Mouse (Mus musculus): Measurements from ENCODE around the gene Lyrm4.
A peak's percentile ranks its signal among the peaks of the same experiment; 100 is the strongest.

The Lyrm4 gene

GRCm38 (mm10) chr13:36096684-36097383, 20.5 kb downstream of the Lyrm4 start:
- DNase-seq, result no peak

DNA sequence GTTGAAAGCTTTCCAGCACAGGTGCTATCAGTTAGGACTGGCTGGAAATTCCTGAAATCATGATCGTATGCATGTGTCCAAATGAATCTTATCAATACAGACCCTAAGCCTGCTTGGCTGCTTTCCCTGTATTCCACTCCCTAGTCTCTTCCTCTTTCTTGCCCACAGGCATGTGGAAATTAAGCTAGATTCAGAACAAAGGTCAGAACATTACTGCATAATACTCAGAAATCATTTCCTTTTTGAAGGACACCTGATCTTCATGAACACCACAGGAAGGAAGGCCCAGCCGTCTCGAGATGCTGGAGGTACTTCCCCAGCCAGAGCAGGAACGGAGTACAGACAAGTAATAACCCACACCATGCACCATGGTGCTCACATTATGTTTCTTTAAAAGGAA, 29.2 kb downstream of the Lyrm4 start:
- DNase-seq, result no peak

GRCm38 (mm10) chr13:36087427-36087826, 29.9 kb downstream of the Lyrm4 start:
- DNase-seq, result no peak

- DNase-seq, result no peak
Measured at GRCm38 (mm10) chr13:36086608-36087391, 30.5 kb downstream of the Lyrm4 start.

GRCm38 (mm10) chr13:36085971-36086370, 31.4 kb downstream of the Lyrm4 start:
- DNase-seq, result peak; percentile 10

DNA sequence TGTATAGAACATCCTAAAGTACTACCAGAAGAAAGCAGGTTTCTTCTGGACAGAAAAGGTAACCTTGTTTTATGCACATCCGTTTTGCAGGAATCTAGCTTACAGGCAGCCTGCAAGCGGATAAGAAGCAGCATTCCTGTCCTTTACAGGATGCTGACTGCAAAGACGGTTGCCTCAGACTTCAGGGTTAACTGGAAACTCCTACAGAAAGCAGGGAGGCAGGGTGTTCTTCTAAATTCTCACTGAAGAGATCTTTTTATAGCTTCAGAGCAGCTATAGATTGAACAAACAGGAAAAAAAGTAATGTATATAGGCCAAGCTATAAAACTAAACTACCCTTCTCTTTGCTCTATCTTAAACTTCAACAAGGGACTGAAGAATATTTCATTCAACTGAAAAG, 32.6 kb downstream of the Lyrm4 start:
- no peak for DNase-seq

DNA sequence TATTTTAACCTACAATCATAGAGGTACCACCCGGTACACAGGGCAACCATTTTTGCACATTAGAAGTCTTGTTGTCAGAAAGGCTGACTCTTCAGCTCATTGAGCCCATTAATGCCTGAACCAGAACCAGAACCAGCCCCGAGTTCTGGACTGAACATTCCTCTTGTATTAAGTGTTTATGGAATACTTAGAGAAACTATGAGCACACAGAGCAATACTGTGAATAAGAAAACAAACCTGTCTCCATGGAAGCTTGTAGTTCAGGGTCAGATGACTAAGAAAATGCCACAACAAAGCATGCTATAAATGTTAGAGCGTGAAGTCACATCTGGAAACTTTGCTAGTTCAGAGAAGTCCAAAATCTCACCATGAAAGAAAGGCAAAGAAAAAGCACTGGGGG, 35.7 kb downstream of the Lyrm4 start:
- DNase-seq, result no peak

DNA sequence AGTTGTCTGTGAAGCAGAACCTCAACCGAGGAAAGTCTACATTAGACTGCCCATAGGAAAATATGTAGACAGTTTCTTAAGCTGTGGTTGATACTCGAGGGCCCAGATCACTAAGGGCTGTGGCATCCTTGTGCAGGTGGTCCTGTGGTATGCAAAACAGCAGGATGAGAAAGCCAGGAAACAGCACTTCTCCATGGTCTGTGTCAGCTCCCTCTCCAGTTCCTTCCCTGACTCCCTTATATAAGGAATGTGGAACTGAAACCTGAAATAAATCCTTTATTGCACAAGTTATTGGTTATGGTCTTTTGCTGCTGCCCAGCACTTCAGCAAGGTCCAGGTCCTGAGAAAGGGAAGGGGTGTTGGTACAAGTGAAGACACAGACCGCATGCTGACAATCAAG, 42.8 kb downstream of the Lyrm4 start:
- DNase-seq, result no peak

DNA sequence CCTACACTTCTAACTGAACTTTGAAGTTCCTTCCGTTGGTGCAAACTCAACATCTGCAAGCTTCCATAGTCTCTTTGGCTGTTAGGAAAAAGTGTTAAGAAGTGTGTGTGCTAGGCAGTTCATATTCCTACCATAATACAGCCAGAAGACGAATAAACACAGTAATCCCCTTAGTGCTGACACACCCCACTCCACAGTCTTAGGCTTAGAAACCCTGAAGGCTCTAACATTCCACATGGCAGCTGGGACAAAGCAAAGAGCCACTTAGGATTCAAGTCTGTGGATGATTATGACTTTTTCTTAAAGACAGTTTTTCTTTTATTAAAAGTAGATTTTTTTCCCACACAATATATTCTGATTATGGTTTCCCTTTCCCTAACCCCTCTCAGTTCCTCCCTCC, 50.6 kb downstream of the Lyrm4 start:
- DNase-seq, result no peak

DNA sequence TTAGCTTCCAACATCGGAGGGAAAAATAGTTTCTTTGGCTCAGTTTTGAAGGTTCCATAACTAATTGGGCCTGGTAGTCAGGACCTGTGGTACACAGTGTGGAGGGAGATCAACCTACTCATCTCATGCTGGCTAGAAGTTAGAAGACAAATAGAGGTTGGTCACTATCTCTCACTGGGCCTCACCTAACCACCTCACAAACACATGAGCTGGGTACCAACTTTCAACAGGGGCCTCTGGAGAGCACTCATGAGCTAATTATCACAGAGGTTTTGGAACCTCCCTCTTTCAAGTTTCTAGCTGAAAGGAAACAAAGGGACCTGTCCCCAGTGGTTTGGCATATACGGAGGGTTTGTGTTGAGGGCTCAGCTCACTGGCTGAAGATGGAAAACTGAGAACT, 59.8 kb downstream of the Lyrm4 start:
- no peak for DNase-seq

- no peak for DNase-seq
Measured at GRCm38 (mm10) chr13:36056925-36057324, 60.4 kb downstream of the Lyrm4 start.

- DNase-seq, result no peak
Measured at GRCm38 (mm10) chr13:36056509-36056908, 60.8 kb downstream of the Lyrm4 start.

DNA sequence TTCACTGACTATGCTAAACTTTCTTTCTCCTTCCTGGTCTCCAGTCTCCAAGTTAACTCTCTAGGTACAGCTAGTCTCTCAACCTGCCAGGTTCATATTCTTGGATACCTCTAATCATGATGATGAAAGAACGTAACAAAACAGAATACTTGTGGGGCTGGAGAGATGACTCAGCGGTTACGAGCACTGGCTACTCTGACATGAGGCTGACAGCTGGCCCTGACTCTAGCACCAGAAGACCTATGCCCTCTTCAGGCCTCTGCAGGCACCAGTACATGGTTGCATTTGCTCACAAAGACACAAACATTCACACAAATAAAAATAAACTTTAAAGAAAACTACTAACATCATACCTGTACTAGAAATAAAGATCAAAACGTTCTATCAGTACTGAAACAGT, 81.8 kb downstream of the Lyrm4 start:
- DNase-seq, result no peak

DNA sequence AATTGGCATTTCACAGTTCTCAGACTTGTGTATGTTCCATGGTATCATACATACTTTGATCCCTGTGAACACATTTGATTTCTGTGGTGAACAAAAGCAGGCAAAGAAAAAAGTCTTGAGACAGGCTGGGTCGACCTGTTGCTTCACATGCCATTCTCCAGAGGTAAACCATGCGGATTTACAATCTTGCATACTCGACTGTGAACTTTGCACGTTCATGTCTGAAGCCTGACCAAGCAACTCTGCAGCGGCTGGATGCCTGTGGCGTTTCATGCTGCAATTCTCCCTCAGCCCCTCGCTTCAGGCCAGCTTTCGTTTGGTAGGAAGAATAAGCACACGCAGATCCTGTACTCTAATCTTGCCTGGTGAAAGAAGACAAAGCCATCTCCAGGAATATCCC, 85.4 kb downstream of the Lyrm4 start:
- peak; percentile 35 for DNase-seq

DNA sequence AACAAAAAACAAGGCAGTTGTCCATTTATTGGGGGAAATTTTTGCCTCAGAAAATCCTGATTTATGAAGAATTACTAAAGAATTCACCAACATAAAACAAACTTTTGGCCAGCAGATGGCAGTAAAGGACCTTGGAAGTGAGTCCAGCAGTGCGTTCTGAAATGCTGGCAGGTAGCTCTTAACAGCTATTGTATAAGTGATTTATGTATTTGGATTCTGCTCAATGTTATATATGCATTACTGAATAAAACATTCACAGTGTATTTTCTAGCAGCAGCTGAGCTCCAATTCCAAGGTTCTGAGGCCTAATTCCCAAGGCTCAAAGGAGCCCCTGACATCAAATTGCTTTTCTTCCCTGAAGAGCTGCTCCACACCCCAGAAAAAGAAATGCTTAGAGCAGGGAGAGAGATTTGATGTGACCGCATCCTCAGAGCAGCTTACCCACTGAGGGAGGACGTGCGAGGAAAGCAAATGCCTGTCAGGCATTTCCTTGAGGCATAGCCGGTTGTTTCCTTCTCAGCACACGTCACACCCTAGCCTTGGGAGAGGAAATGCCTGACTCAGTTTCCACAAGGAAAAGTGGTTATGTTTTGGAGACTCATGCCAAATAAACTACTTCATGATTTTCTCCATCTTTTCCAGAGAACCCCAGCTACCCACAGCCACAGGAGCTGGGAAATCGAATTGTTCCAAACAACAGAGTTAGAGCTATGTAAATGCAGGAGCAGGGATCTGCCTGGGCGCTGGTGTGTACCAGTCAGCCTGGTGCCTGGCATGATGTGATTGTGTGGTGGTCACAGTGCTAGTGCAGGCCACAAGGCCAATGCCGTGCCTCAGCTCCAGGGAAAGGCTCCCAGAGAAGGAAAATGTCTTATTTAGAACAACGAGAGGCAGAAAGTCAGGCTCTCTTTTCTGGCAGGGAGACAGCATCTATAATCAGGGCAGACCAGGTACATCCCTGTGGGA, 97.7 kb downstream of the Lyrm4 start:
- DNase-seq, result peak; percentile 80

DNA sequence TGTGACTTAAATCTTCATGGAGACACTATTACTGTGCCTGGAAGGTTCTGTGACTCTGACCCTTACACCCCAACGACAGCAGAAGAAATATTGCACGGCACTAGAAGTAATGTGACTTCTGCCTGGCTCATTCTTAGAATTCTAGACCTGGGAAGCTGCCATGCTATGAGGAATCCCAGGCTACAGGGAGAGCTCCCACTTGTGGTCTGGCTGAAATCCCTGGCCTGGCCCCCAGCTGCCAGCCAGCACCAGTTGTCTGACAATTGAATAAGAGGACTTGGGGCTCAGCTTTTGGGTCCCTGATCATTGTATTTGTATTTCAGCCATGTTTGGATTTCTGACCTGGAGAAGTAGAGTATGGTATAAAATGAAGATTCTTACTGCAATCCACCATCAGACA, 99.3 kb downstream of the Lyrm4 start:
- no peak for DNase-seq

- DNase-seq, result no peak
Measured at GRCm38 (mm10) chr13:36015636-36016035, 101.7 kb downstream of the Lyrm4 start.

GRCm38 (mm10) chr13:36009981-36010380, 107.3 kb downstream of the Lyrm4 start:
- no peak for DNase-seq

DNA sequence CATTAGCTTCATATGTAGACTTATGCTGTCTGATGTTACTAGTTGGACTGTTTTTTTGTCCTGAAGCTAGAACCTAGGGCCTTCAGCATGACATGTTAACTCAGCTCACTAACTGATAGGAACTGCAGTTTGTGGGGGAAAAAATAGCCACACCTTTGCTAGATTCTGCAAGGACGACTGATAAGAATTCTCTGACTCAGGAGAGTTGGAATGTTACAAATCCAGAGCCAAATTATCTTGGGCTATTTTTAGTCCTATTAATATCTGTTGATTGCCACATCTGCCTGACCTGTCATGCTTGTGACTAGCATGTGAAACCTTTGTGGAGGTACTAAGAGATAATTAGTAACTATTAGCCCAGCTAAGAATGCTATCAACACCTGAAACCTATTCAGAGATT, 116.5 kb downstream of the Lyrm4 start:
- DNase-seq, result no peak

- DNase-seq, result no peak
Measured at GRCm38 (mm10) chr13:35997606-35998005, 119.7 kb downstream of the Lyrm4 start.

DNA sequence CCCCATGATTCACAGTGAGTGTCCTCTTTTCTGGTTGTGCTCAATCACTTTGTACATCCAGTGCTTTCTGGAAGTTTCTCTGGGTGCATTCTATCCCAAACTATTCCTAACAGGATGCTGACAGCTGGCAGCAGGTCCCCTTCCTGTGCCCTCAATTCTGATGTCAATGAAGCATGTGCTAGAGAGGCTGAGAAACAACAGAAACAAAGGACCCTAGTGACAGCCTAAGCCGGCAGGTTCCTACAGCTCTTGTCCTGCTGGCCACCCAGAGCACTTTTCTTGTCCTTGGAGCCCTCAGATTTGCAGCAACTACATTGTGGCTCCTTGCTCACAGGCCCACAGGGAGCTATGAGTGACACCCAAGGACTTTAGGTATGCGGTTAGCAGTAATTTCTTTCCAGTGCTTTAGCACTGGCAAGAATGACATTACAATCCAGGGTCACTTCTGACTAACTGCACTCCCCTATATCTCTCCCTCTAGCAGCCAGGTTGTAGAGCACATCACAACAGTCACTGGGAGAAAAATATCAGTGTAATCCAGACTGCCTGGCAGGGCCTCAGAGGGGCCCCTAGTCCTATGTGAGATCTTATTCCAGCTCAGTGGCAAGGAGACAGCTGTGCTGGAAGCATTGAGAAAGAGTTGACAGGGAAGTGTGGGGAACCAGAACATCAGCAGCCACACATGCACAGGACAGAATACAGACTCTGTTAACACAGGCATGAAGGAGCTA, 121.5 kb downstream of the Lyrm4 start:
- DNase-seq, result no peak

GRCm38 (mm10) chr13:35995231-35995630, 122.1 kb downstream of the Lyrm4 start:
- no peak for DNase-seq

DNA sequence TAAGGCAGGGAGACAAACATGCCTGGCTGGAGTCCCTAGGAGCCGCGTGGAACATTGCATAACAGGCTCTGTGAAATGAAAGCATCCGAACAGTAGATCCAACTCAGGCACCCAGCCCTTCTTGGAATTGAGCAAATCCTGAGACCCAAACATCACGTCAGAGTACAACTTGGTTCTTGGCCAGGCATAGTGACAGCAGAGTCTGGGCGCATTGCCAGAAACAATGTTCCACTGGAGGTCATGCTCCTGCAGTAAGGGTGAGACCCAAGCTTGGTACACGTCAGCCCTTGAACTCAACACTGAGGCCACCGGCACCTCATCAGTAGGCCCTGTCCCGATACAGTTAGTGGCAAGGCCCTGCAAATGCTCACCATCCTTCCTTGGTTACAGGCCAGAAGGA, 123.3 kb downstream of the Lyrm4 start:
- DNase-seq, result peak; percentile 73
